Mouse (Mus musculus) megakaryocyte, embryonic 14.5 days (primary cell): ENCODE results near the gene Hormad1.

Source experiments
- FLI1 ChIP-seq: IDR thresholded peaks from 2 replicates; pipeline ENCODE4 v1.6.1; 2012; ENCODE audit warnings: low read length, inconsistent platforms, mixed read lengths
- GATA1 ChIP-seq: IDR thresholded peaks from 3 replicates; pipeline ENCODE4 v1.6.1; 2012; ENCODE audit warnings: mixed read lengths, low read length, inconsistent platforms, borderline replicate concordance

GRCm38 (mm10) chr3:95569585-95569984 is 10.1 kb downstream of the Hormad1 start:
- TF ChIP-seq GATA1 (no peak), FLI1 (no peak)
